Comparison of ENCODE assay signal across 8 mouse cellular contexts in genomic region chr15:82146770-82147610, GRCm38 (mm10). TPM values are rescaled to one million over a fixed set of nuclear protein-coding genes. Genes with fewer than 3 reads are reported as not detected.
A peak's percentile ranks its signal among the peaks of the same experiment; 100 is the strongest.
DNase-seq lines count a peak whose midpoint lies in the region; ATAC-seq and TF ChIP-seq lines count a peak whose summit lies in the region.

Gene Srebf2, plus strand, starts transcription at chr15:82147181.

- no peaks in the 10 kb centered on the region for H3K36me3 ChIP-seq in heart, embryonic 12.5 days
- H3K36me3 ChIP-seq in kidney, postnatal 0 days (ENCODE audit: insufficient read depth, low read length): no peaks in the 10 kb centered on the region
- H3K36me3 ChIP-seq in liver, embryonic 11.5 days (ENCODE audit: control insufficient read depth, insufficient read depth, low read length): no peaks in the 10 kb centered on the region; the same call in 1 of the 2 replicates
- H3K36me3 ChIP-seq in stomach, embryonic 14.5 days (ENCODE audit: control insufficient read depth, insufficient read depth, low read length): no peaks in the 10 kb centered on the region

- no peak; the same call in 1 of the 2 replicates for TF ChIP-seq CTCF in kidney, postnatal 0 days (IDR thresholded peaks at IDR 0.05; ENCODE audit: low read depth)

- no peaks in the 10 kb centered on the region for H3K27me3 ChIP-seq in heart, embryonic 12.5 days (replicated peaks)
- H3K27me3 ChIP-seq in kidney, postnatal 0 days (ENCODE audit: insufficient read depth, low read length): no peaks in the 10 kb centered on the region
- no peaks in the 10 kb centered on the region for H3K27me3 ChIP-seq in liver, embryonic 11.5 days (replicated peaks; ENCODE audit: control insufficient read depth, insufficient read depth, low read length)
- H3K27me3 ChIP-seq in stomach, embryonic 14.5 days (ENCODE audit: control insufficient read depth, insufficient read depth, low read length): no peaks in the 10 kb centered on the region

- no peaks in the 10 kb centered on the region for H3K9me3 ChIP-seq in heart, embryonic 12.5 days (replicated peaks)
- H3K9me3 ChIP-seq in kidney, postnatal 0 days (replicated peaks; ENCODE audit: low read length): no peaks in the 10 kb centered on the region
- H3K9me3 ChIP-seq in liver, embryonic 11.5 days (ENCODE audit: control insufficient read depth, low read length): no peaks in the 10 kb centered on the region
- no peaks in the 10 kb centered on the region for H3K9me3 ChIP-seq in stomach, embryonic 14.5 days (ENCODE audit: control insufficient read depth, low read depth, low read length)

- peaks cover 42% of the 10 kb centered on the region for H3K4me1 ChIP-seq in heart, embryonic 12.5 days (replicated peaks)
- 0 out of 2 replicates have a peak, but pooled peaks cover 8% of the 10 kb centered on the region for H3K4me1 ChIP-seq in kidney, postnatal 0 days (replicated peaks; ENCODE audit: insufficient read depth, low read length)
- H3K4me1 ChIP-seq in liver, embryonic 11.5 days (replicated peaks; ENCODE audit: control insufficient read depth, insufficient read depth, low read length): peaks cover 38% of the 10 kb centered on the region
- peaks cover 22% of the 10 kb centered on the region for H3K4me1 ChIP-seq in stomach, embryonic 14.5 days (ENCODE audit: control insufficient read depth, insufficient read depth, low read length)

- H3K27ac ChIP-seq in heart, embryonic 12.5 days (ENCODE audit: poor library complexity, severe bottlenecking): peak within 1 kb of the TSS; percentile 95
- peak within 1 kb of the TSS; percentile 92 for H3K27ac ChIP-seq in kidney, postnatal 0 days
- peak within 1 kb of the TSS; percentile 78 for H3K27ac ChIP-seq in liver, embryonic 11.5 days (ENCODE audit: low read depth, low read length)
- H3K27ac ChIP-seq in stomach, embryonic 14.5 days (ENCODE audit: low read length): peak within 1 kb of the TSS; percentile 89

- peak; percentile 89 for ATAC-seq in erythroid progenitor cell, adult 5-6 weeks (replicated peaks; ENCODE audit: low FRiP score, poor library complexity, severe bottlenecking)
- ATAC-seq in heart, embryonic 12.5 days (ENCODE audit: insufficient number of reproducible peaks, low FRiP score): peak; percentile 98
- peak; percentile 95 for ATAC-seq in kidney, postnatal 0 days (replicated peaks; ENCODE audit: low FRiP score, low read depth)
- peak; percentile 94 for ATAC-seq in liver, embryonic 11.5 days (replicated peaks; ENCODE audit: low FRiP score)
- peak; percentile 97 for ATAC-seq in stomach, embryonic 14.5 days (ENCODE audit: insufficient number of reproducible peaks, insufficient read depth, low FRiP score, low read depth)

- DNase-seq in CD4-positive helper T cell, adult 2 months (ENCODE audit: low read depth, low spot score): peak; percentile 99
- peak; percentile 99 for DNase-seq in brain, embryonic 18.5 days (ENCODE audit: low read depth, low spot score)
- DNase-seq in kidney, postnatal 0 days (ENCODE audit: low spot score): peak; percentile 99
- DNase-seq in liver, embryonic 11.5 days (ENCODE audit: low spot score): peak; percentile 98
- peak; percentile 99 for DNase-seq in naive thymus-derived CD4-positive, alpha-beta T cell, adult 2 months (ENCODE audit: low read depth)

- H3K4me3 ChIP-seq in heart, embryonic 12.5 days: peak within 1 kb of the TSS; percentile 77
- peak within 1 kb of the TSS; percentile 92 for H3K4me3 ChIP-seq in kidney, postnatal 0 days (replicated peaks; ENCODE audit: low read depth, low read length)
- peak within 1 kb of the TSS; percentile 67 for H3K4me3 ChIP-seq in liver, embryonic 11.5 days (ENCODE audit: low read depth, low read length)
- peak within 1 kb of the TSS; percentile 69 for H3K4me3 ChIP-seq in stomach, embryonic 14.5 days (ENCODE audit: low read depth, low read length)

- 0% methylated on average over 76 of the region's 79 CpGs for WGBS in heart, embryonic 12.5 days
- under 1% methylated on average over 65 of the region's 79 CpGs for WGBS in kidney, postnatal 0 days
- under 1% methylated on average over 74 of the region's 79 CpGs for WGBS in liver, embryonic 11.5 days
- under 1% methylated on average over 72 of the region's 79 CpGs for WGBS in stomach, embryonic 14.5 days

- peak within 1 kb of the TSS; percentile 92 for H3K4me2 ChIP-seq in heart, embryonic 12.5 days
- peak within 1 kb of the TSS; percentile 89 for H3K4me2 ChIP-seq in kidney, postnatal 0 days (ENCODE audit: low read length)
- H3K4me2 ChIP-seq in liver, embryonic 11.5 days: peak within 1 kb of the TSS; percentile 90
- peak within 1 kb of the TSS; percentile 75 for H3K4me2 ChIP-seq in stomach, embryonic 14.5 days (replicated peaks; ENCODE audit: low read depth, low read length)

- H3K9ac ChIP-seq in heart, embryonic 12.5 days: peak within 1 kb of the TSS; percentile 85
- peak within 1 kb of the TSS; percentile 87 for H3K9ac ChIP-seq in kidney, postnatal 0 days (ENCODE audit: low read depth, low read length)
- peak within 1 kb of the TSS; percentile 82 for H3K9ac ChIP-seq in liver, embryonic 11.5 days (ENCODE audit: low read depth, low read length)
- peak within 1 kb of the TSS; percentile 87 for H3K9ac ChIP-seq in stomach, embryonic 14.5 days (replicated peaks; ENCODE audit: low read depth, low read length)

RNA-seq across cellular contexts. Expression of gene Srebf2, which starts in this region (rescaled TPM):
- 40.7 and 42.9 TPM in 2 replicates for total RNA-seq in erythroid progenitor cell, adult 5-6 weeks (2015; ENCODE audit: low replicate concordance)
- total RNA-seq in erythroid progenitor cell, adult 5-6 weeks (2017; ENCODE audit: low replicate concordance): 36.2 and 43.0 TPM in 2 replicates
- 110 and 118 TPM in 2 replicates for polyA plus RNA-seq in heart, embryonic 12.5 days (2016; fragmentation: Nextera tagmentation; extraction: Ambion mirVana)
- 89.0 and 98.5 TPM in 2 replicates for polyA plus RNA-seq in kidney, postnatal 0 days (2015; fragmentation: Nextera tagmentation; extraction: Ambion mirVana)
- polyA plus RNA-seq in liver, embryonic 11.5 days (2014; fragmentation: Nextera tagmentation; extraction: Ambion mirVana): 99.7 and 101 TPM in 2 replicates
- polyA plus RNA-seq in stomach, embryonic 14.5 days (2014; fragmentation: Nextera tagmentation; extraction: Ambion mirVana): 128 and 133 TPM in 2 replicates

Comparison
In these comparisons a context has a peak if more than half of its experiments do, and no peak if none do; other contexts are left out.
1. Peak in every context shown above with its lines: DNase-seq, ATAC-seq, H3K4me3 ChIP-seq and H3K27ac ChIP-seq.